Mouse (Mus musculus): ENCODE data around the gene Stoml2. TPM values are rescaled to one million over a fixed set of nuclear protein-coding genes. Genes with fewer than 3 reads are reported as not detected.

Stoml2 gene
- total and polyA plus RNA-seq, 2 experiments from 2014 or later, result 94.4 to 233 TPM

DNA sequence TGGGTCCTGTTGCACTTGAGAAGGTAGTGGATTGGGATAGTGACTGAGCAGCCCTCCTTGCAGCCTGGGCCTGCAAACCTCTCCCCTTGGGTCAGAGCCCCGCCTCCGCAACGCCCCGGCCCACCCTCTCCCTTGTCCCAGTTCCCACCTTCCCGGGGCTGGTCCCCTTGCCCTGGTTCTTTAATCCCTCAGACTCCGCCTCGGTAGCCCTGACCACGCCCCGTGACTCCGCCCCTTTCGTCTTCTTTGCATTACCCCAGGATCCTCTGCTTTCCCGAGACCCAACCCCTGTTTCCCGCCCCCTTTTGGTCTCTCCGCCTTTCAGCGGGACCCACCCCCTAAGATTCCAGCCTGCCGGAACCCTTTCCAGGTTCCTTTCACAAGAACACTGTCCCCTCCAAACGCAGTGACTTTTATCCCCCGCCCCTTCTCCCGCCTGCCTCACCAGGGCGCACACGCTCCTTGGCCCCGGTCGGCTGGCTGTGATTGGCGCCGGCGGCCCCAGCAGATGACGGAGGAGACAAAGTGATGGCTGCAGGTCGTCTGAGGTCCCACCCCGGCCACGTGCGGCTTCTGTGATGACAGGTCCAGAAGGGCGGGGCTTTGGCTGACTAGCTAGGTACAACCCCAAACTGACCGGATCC is 14.3 kb upstream of the Stoml2 start, which contains the start of gene Fam214b:
Fam214b (minus strand) TSS at position 562 of the 644 bp plus-strand sequence.
- Histone ChIP-seq H3K27me3 (ENCODE audit: insufficient read depth, low read length) (no peaks in the 10 kb centered on the region), H3K4me3 (ENCODE audit: low read depth, low read length) (peak within 1 kb of the TSS; percentile 63), H3K4me1 (ENCODE audit: insufficient read depth) (peaks cover 8% of the 10 kb centered on the region; the same call in 1 of the 2 replicates), H3K27ac (ENCODE audit: low read depth, low read length) (peak within 1 kb of the TSS; percentile 85), H3K9me3 (ENCODE audit: low read length) (no peaks in the 10 kb centered on the region), H3K36me3 (ENCODE audit: insufficient read depth) (no peaks in the 10 kb centered on the region), H3K9ac (peak within 1 kb of the TSS; percentile 64), H3K4me2 (ENCODE audit: low read depth) (peak within 1 kb of the TSS; percentile 88)
- no peak; the same call in 1 of the 2 replicates for TF ChIP-seq CTCF (IDR thresholded peaks at IDR 0.05; ENCODE audit: low read depth)
- ATAC-seq (peak; percentile 88), DNase-seq (peak; percentile 94)
- WGBS, result under 1% methylated on average over 33 of the region's 33 CpGs

DNA sequence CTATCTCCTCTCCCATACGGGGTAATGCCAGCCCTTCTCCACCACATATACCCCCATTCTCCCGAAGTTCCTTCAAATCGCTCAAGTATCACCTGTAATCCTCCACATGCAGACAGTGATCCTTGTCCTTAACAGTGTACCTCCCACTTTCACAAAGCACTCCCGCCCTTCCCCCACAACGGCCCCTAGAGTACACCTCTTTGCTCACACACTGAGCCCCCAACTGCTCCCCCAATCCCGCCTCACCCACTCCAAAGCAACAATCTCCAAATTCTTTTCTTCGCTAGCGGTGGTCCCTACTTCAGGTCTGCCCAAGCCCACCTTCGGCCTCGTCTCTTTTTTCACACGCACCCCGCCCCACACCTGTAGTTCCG is 13.8 kb upstream of the Stoml2 start:
- peak overlapping the region; percentile 64 for H3K9ac ChIP-seq
- ATAC-seq, result peak; percentile 0; the same call in 1 of the 2 replicates
- peak overlapping the region; percentile 85 for H3K27ac ChIP-seq (ENCODE audit: low read depth, low read length)
- no peak for DNase-seq
- TF ChIP-seq CTCF (IDR thresholded peaks at IDR 0.05; ENCODE audit: low read depth), result no peak
- H3K36me3 ChIP-seq (ENCODE audit: insufficient read depth), result no peaks in the 10 kb centered on the region
- 1% methylated on average over 13 of the region's 13 CpGs for WGBS
- no peaks in the 10 kb centered on the region for H3K9me3 ChIP-seq (ENCODE audit: low read length)
- H3K27me3 ChIP-seq (ENCODE audit: insufficient read depth, low read length), result no peaks in the 10 kb centered on the region
- H3K4me1 ChIP-seq (ENCODE audit: insufficient read depth), result peaks cover 8% of the 10 kb centered on the region
- peak overlapping the region; percentile 63 for H3K4me3 ChIP-seq (ENCODE audit: low read depth, low read length)
- H3K4me2 ChIP-seq (ENCODE audit: low read depth), result peak overlapping the region; percentile 88

DNA sequence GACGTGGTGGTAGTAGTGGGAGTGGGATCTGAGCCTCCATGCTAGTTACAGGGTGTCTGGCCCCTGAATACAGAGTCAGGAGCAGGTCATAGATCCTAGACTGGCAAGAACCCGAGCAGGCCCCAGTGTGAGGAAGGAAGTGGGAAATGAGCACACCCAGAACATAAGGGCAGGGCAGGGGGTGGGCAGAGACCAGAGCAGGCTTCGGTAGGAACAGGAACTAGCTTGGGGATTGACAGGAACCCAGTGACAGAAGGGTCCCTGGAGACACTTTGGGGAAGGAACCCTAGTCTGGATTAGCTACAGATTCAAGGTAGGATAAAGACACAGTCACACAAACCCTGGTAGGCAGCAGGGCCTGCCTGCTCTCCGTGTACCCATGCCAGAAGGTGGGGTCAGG is 13.2 kb upstream of the Stoml2 start:
- 1% methylated on average over 4 of the region's 4 CpGs for WGBS
- H3K4me3 ChIP-seq (ENCODE audit: low read depth, low read length), result peak overlapping the region; percentile 63

DNA sequence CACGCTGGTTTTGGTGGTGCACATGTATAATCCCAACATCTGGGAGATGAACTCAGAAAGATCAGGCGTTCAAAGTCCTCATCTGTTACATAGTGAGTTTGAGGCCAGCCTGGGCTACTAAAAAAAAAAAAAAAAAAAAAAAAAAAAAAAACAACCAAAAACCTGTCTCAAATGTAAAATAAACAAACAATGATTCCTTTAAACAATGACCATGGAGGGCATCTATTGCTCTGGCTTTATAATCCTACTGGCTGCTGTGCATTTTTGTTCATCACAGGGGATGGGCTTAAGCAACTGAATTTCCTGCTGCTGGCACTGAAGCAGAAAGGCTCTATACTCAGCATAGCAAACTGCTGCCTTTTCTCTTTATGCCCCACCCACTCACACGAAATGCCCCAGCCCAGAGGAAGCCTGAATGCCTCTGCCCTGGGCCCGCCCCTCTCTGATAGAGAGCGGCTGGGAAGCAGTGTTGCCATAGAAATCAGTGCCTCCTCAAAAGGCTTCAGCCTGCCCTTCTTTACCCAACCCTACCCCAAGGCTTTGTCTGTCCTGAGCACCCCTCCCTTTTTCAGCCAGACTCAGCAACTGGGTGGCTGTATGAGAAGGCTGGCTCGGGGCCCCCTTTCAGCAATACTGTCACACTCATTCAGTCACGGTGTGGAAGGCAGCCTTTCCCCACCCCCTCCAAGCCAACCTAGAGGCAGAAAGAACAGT is 12.3 kb upstream of the Stoml2 start:
- peak overlapping the region; percentile 88 for H3K4me2 ChIP-seq (ENCODE audit: low read depth)
- no peaks in the 10 kb centered on the region for H3K27me3 ChIP-seq (ENCODE audit: insufficient read depth, low read length)
- peak; percentile 81 for DNase-seq
- H3K9me3 ChIP-seq (ENCODE audit: low read length), result no peaks in the 10 kb centered on the region
- no peaks in the 10 kb centered on the region for H3K36me3 ChIP-seq (ENCODE audit: insufficient read depth)
- TF ChIP-seq CTCF (IDR thresholded peaks at IDR 0.05; ENCODE audit: low read depth), result no peak; the same call in 1 of the 2 replicates
- peak overlapping the region; percentile 15 for H3K9ac ChIP-seq
- ATAC-seq, result peak; percentile 57
- peak overlapping the region; percentile 85 for H3K27ac ChIP-seq (ENCODE audit: low read depth, low read length)
- H3K4me3 ChIP-seq (ENCODE audit: low read depth, low read length), result peak overlapping the region; percentile 63
- 6% methylated on average over 7 of the region's 7 CpGs for WGBS
- H3K4me1 ChIP-seq (ENCODE audit: insufficient read depth), result peaks cover 15% of the 10 kb centered on the region

More for the DNA sequence above, 13.2 kb upstream of the Stoml2 start:
- H3K4me2 ChIP-seq (ENCODE audit: low read depth), result peak overlapping the region; percentile 88
- ATAC-seq (no peak), DNase-seq (no peak)
- H3K9ac ChIP-seq, result peak overlapping the region; percentile 64
- H3K27ac ChIP-seq (ENCODE audit: low read depth, low read length), result peak overlapping the region; percentile 85
- peaks cover 8% of the 10 kb centered on the region for H3K4me1 ChIP-seq (ENCODE audit: insufficient read depth)
- no peak for TF ChIP-seq CTCF (IDR thresholded peaks at IDR 0.05; ENCODE audit: low read depth)
- no peaks in the 10 kb centered on the region for H3K9me3 ChIP-seq (ENCODE audit: low read length)
- H3K27me3 ChIP-seq (ENCODE audit: insufficient read depth, low read length), result no peaks in the 10 kb centered on the region
- no peaks in the 10 kb centered on the region for H3K36me3 ChIP-seq (ENCODE audit: insufficient read depth)

DNA sequence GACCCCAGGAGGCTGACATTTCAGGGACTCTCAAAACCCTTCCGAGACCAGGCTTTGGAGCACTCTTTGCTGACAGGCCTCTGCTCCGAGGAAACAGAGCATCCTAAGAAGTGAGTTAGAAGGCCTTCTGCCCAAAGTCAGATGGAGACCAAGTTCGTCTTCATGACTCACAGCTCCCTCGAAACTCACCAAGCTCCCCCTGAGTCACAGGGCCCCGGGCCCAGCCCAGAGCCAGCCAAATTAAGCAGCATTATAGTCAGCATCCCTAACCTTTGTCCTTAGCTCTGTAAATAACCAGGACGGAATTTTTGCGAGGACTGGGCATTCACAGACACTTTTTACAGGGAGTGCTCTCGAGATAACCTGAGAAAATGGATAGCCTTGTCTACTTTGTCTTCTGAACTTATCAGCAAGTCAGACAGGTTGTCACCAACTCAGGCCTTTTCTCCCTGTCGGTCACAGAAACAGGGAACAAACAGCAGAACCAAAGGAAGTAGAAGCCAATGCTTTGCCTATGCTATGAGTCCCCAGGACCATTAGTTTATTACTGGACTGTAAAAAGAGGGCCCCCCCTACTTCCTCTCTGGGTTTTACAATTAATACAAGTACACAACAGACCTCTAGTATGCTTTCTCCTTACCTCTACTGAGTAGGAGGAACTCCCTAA is 9.5 kb upstream of the Stoml2 start:
- Histone ChIP-seq H3K9me3 (ENCODE audit: low read length) (no peaks in the 10 kb centered on the region), H3K9ac (no peak overlapping the region), H3K36me3 (ENCODE audit: insufficient read depth) (peaks cover 10% of the 10 kb centered on the region), H3K27me3 (ENCODE audit: insufficient read depth, low read length) (no peaks in the 10 kb centered on the region), H3K4me2 (ENCODE audit: low read depth) (peak overlapping the region; percentile 27; the same call in 1 of the 2 replicates), H3K4me1 (ENCODE audit: insufficient read depth) (peaks cover 17% of the 10 kb centered on the region), H3K27ac (ENCODE audit: low read depth, low read length) (no peak overlapping the region), H3K4me3 (ENCODE audit: low read depth, low read length) (no peak overlapping the region)
- no peak for DNase-seq
- ATAC-seq, result no peak
- no peak for TF ChIP-seq CTCF (IDR thresholded peaks at IDR 0.05; ENCODE audit: low read depth)
- 67% methylated on average over 9 of the region's 9 CpGs for WGBS

DNA sequence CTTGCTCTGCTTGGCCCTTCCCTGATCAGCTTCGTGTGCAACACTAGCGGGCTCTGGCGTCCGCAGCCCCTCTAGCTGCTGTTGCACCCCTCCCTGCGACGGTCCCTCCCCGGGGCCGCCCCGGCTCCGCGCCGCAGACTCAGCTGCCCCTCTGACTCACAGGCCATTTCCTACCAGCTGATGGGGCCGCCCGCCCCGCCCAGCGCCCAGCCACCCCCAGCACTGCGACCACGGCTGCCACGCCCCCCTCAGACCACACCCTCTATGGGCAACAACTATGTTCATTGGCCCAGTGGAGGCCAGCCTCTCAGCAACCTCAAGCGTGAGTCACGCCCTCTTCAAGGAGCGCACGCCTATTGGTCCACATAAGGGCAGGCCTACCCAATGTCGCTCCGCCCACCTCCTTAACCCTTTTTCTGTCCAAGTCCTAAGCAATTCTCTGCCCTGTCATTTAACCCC is 8.6 kb upstream of the Stoml2 start:
- peak; percentile 97 for ATAC-seq
- peak overlapping the region; percentile 74 for H3K4me3 ChIP-seq (ENCODE audit: low read depth, low read length)
- WGBS, result 2% methylated on average over 25 of the region's 25 CpGs

More for the DNA sequence above, 8.6 kb upstream of the Stoml2 start:
- TF ChIP-seq CTCF (IDR thresholded peaks at IDR 0.05; ENCODE audit: low read depth), result no peak
- H3K4me1 ChIP-seq (ENCODE audit: insufficient read depth), result peaks cover 17% of the 10 kb centered on the region
- H3K9ac ChIP-seq, result peak overlapping the region; percentile 70
- no peaks in the 10 kb centered on the region for H3K27me3 ChIP-seq (ENCODE audit: insufficient read depth, low read length)
- H3K4me2 ChIP-seq (ENCODE audit: low read depth), result peak overlapping the region; percentile 85
- H3K27ac ChIP-seq (ENCODE audit: low read depth, low read length), result peak overlapping the region; percentile 69
- no peaks in the 10 kb centered on the region for H3K9me3 ChIP-seq (ENCODE audit: low read length)
- peak; percentile 95 for DNase-seq
- peaks cover 19% of the 10 kb centered on the region for H3K36me3 ChIP-seq (ENCODE audit: insufficient read depth)
